Mouse (Mus musculus): ENCODE results near the gene Eme1. TPM values are rescaled to one million over a fixed set of nuclear protein-coding genes. Genes with fewer than 3 reads are reported as not detected.
"Not testable (repeated sequence)": the region's sequence is repeated elsewhere in the genome, so short reads cannot be mapped to it uniquely, and the experiment has no call there.

The Eme1 gene
- total RNA-seq, 2 experiments from 2014 or later: not detected

DNA sequence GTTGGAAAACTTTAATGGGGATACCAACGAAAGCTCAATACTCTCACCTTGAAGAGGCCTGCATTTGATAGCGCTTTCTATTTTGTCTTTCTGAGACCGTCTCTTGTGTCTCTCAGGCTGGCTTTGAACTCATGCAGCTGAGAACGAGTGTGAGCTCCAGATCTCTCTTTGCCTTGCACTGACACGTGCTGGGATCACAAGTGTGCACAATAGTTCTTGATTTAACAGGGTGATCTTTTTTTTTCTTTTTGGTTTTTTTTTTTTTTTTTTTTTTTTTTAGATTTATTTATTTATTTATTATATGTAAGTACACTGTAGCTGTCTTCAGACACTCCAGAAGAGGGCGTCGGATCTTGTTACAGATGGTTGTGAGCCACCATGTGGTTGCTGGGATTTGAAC lies 2.5 kb downstream of the Eme1 start:
- not testable (repeated sequence) for DNase-seq (ENCODE audit: low spot score in 2 of 2)

GRCm38 (mm10) chr11:94646457-94646856 lies 7.3 kb downstream of the Eme1 start:
- DNase-seq (ENCODE audit: low spot score in 2 of 2): no peak

DNA sequence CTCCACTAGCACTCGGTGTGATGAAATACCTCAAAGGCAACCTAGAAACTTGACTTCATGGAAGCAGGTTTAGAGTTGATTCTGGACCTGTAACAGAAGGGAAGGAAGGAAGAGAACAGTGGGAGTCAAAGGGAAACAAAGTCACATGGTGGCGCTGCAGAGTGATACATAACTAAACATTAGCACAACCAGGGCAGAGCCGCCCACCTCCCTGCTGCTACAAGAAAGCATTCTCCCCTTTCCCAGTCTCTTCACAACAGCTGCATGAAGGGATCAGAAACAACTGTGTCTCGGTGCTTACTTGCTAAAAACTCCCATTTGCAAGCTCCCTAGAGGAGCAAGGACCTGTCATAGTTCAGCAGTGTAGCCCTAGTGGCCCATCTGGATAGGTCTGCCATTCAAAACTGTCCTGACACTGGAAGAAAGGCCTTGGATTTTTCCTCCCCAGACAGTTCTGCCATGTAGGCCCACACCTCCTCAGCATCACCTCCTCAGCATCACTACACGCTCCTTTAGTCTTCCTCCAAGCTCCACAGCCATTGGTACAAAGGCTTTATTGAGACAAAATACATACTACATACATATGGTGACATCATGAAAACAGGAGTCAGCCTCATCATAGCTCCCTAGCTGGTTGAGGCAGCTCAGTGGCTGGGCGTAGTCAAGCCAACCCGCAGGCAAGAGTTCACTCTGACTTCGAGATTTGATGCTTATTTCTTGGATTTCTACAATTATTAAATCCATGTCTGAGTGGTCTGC lies 9.1 kb downstream of the Eme1 start:
- peak; percentile 21 to 30 for DNase-seq (ENCODE audit: low spot score in 2 of 2)

DNA sequence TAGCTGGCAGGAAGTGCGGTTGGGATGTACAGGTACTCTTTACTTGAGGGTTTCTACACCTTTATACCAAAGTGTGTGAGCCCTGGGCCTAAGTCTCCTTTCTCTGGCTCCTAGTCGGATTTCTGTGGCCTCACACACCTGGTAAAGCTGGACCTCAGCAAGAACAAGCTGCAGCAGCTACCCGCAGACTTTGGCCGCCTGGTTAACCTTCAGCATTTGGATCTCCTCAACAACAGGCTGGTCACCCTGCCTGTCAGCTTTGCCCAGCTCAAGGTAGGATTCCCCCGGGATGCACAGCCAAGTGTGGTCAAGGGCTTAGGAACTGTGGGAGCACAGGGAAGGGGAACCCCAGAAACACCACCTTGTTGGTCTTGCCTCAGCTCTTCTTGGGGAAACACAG lies 19.3 kb downstream of the Eme1 start:
- DNase-seq (ENCODE audit: low spot score in 2 of 2): no peak

DNA sequence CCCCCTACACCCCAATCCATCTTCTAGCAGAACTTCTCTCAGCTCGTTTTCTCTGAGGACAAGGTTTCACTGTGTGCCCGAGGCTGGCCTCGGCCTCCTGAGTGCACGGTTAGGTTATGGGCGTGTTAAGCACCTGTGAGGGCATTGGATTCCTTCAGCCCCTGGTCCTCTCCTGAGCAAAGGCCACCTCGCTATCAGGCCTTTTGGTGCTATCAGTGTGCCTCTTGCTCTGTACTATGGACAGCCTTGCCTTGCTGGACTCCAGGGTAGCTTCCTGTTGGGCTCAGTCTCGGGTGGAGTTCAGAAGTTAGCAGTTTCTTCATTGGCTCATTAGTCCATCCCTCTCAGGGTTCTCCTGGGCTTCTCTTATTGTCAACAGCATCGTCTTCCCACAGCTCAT lies 20.8 kb downstream of the Eme1 start:
- no peak for DNase-seq (ENCODE audit: low spot score in 2 of 2)

GRCm38 (mm10) chr11:94631969-94632368 lies 21.8 kb downstream of the Eme1 start:
- DNase-seq (ENCODE audit: low spot score in 2 of 2): no peak

GRCm38 (mm10) chr11:94630199-94631011 lies 23.4 kb downstream of the Eme1 start:
- peak; percentile 4 to 13 for DNase-seq (ENCODE audit: low spot score in 2 of 2)

DNA sequence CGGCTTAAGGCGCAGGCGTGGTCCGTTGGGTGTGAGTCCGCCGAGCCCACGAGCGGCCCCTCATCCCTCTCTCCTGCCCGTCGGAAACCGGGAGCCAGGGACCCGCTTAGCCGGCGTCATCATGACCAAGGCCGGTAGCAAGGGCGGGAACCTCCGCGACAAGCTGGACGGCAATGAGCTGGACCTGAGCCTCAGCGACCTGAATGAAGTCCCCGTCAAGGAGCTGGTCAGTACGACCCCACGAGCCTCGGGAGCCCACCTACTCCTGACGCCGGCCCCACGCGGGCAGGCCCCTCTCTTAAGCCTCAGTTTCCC lies 23.9 kb downstream of the Eme1 start:
- no peak for DNase-seq (ENCODE audit: low spot score in 2 of 2)

GRCm38 (mm10) chr11:94629199-94629883 lies 24.4 kb downstream of the Eme1 start, which contains the start of gene Lrrc59:
Gene Lrrc59, plus strand, starts transcription at chr11:94629767.
- peak; percentile 95 to 96 for DNase-seq (ENCODE audit: low spot score in 2 of 2)

GRCm38 (mm10) chr11:94622162-94622561 lies 31.6 kb downstream of the Eme1 start:
- no peak for DNase-seq (ENCODE audit: low spot score in 2 of 2)

DNA sequence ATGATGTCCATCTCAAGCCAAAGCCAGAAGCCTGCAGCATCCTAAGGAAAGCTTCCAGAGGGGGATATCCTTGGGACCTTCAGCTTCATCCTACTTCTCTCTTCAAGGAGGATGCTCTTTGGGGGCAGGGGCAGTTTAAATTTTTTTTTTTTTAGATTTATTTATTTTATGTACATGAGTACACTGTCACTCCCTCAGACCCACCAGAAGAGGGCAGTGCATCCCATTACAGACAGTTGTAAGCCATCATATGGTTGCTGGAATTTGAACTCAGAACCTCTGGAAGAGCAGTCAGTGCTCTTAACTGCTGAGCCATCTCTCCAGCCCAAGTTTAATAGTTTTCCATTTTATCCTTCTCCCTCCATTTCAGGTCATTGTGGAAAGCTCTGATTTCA lies 32.3 kb downstream of the Eme1 start:
- DNase-seq (ENCODE audit: low spot score in 2 of 2): no peak

- DNase-seq (ENCODE audit: low spot score in 2 of 2): no peak
Measured at GRCm38 (mm10) chr11:94620766-94621457, 32.9 kb downstream of the Eme1 start.

DNA sequence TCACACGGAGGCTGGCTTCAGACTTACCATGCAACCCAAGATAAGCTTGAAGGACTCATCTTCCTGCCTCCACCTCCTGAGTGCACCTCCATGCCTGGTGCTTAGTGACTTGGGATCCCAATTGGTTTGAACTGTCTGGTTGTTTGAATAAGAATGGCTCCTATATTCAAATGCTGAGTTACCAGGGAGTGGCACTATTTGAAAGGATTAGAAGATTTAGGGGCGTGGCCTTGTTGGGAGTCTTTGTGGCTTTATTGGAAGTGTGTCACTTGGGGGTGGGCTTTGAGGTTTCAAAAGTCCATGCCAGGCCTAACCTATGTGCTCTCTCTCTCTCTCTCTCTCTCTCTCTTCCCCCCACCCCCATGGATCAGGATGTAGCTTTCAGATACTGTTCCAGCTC lies 36.1 kb downstream of the Eme1 start:
- no peak for DNase-seq (ENCODE audit: low spot score in 2 of 2)

DNA sequence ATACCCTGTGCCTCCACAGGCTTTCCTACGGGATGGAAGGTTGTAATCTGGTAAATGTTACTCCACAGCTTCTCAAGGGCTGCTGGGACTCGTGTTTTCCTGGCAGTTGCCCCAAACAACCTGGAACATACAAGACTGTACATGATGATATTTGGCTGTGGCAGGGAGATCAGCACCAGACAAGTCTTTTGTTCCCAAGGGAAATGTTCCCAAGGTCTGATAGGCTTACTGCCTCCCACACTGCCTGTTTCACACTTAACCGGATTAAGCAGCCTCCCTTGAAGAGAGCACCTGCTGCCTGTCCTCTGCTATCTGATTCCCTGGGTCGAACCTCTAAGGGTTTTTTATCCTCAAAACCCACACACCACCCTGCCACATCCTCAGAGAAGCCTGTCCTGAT lies 38.3 kb downstream of the Eme1 start:
- DNase-seq (ENCODE audit: low spot score in 2 of 2): no peak

DNA sequence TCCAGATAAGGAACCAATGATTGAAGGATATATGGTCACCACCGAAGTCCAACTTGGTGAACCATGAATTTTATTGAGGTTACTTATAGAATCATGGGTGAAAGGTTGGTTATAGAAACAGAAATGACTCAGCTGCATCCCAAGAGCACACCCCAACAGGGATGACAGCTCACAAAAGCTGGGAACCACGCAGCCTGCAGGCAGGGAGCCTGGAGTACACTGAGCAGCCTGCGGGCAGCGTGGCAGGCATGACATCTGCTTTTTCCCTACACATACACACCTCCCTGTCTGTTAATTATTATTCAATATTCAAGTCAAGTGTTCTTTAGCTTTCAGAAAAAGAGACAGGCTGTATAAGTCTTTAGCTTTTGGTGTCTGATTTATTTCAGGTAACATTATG lies 39.2 kb downstream of the Eme1 start:
- no peak for DNase-seq (ENCODE audit: low spot score in 2 of 2)

GRCm38 (mm10) chr11:94610744-94611740 lies 42.7 kb downstream of the Eme1 start:
- DNase-seq (ENCODE audit: low spot score in 2 of 2): no peak

DNA sequence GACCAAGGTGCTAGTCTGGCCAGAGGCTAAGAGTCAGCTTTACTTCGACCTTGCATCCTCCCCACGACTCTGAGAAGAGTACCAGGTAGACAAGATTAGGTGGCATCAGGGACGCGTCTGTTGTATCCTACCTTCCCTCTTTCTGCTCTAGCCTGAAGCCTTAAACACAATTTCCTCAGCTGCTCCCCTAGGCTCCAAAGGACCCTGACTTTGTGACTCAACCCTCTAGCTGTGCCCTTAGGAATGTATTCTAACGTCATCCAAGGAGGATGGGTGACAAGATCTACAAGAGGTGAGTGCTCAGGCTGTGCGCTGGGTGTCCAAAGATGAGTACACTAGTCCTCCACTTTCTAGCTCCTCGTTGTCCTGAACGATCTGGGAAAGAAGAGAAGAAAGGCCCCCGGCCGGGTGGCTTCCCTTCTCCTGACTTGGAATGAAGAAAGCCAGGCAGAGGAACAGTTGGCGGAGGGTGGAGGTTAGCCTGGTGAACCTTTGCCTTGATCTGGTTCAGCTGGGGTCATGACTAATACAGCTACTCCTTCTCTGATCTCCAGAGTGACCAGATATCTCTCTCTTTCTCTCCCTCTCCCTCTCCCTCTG lies 51.3 kb downstream of the Eme1 start:
- DNase-seq (ENCODE audit: low spot score in 2 of 2): no peak

GRCm38 (mm10) chr11:94601321-94602281 lies 52.2 kb downstream of the Eme1 start, which contains the start of gene Acsf2:
Gene Acsf2, minus strand, starts transcription at chr11:94601871.
- peak in 1 of 2 experiments; percentile 15 for DNase-seq (ENCODE audit: low spot score in 2 of 2)
